Mouse (Mus musculus) megakaryocyte-erythroid progenitor cell, adult 5 weeks (primary cell): ENCODE measurements around the gene Ogdhl. TPM values are rescaled to one million over a fixed set of nuclear protein-coding genes. Genes with fewer than 3 reads are reported as not detected.

Experiments used
- polyA plus RNA-seq: library from polyadenylated mRNA; stranded (reverse); fragments of >175 nt; gene quantifications from 2 replicates; pipeline ENCODE4 v1.2.3, GENCODE M21; 2012

Gene Ogdhl
- 0.15 and 0.17 TPM in 2 replicates for polyA plus RNA-seq

GRCm38 (mm10) chr14:32321732-32322685 lies at the start of gene Ogdhl:
Gene Ogdhl (plus strand): TSS chr14:32322019.

DNA sequence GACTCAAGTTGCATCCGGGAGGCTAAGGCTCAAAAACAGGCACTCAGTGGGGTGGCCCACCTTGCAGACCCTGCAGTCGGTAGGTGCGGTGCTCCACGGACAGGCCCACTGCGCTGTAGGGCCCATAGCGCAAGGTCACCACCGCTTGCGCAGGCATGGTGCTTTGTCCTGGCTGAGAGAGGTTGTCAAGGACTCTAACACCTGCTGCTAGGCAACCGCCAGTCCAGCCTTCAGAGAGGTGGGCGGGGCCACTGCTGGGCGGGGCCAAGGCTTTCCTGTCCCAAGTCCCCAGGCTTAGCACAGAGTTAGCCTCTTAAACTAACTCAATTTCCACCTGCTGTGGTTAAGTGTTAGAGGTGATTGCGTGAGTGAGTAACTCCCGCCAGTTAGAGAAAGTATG lies 66.4 kb downstream of the Ogdhl start, which contains the start of gene 1700024G13Rik:
TSS of gene 1700024G13Rik (minus strand) at position 196 of the 400 bp plus-strand sequence.

Other genes with a start within 250 kb of the Ogdhl start
- gene Oxnad1, start 236.6 kb upstream of the Ogdhl start, polyA plus RNA-seq = 6.8 and 8.0 TPM in 2 replicates
- gene Dph3, start 236.3 kb upstream of the Ogdhl start, polyA plus RNA-seq = 26.4 and 36.9 TPM in 2 replicates
- not detected in 2 replicates for gene Msmb, start 180.0 kb upstream of the Ogdhl start, polyA plus RNA-seq
- gene Ncoa4, start 162.2 kb upstream of the Ogdhl start, polyA plus RNA-seq = 9.5 and 10.9 TPM in 2 replicates
- gene Timm23, start 120.1 kb upstream of the Ogdhl start, polyA plus RNA-seq = 390 and 404 TPM in 2 replicates
- 19.8 and 20.4 TPM in 2 replicates for gene Parg, start 120.1 kb upstream of the Ogdhl start, polyA plus RNA-seq
- not detected in 2 replicates for gene 1700024G13Rik, start 66.4 kb downstream of the Ogdhl start, polyA plus RNA-seq
- gene Slc18a3, start 142.8 kb downstream of the Ogdhl start, polyA plus RNA-seq = not detected in 2 replicates
- gene Chat, start 144.0 kb downstream of the Ogdhl start, polyA plus RNA-seq = 0.02 TPM in 1 of 2 replicates, not detected in the other
- gene Ercc6, start 191.5 kb downstream of the Ogdhl start, polyA plus RNA-seq = 2.1 and 3.6 TPM in 2 replicates